Mouse (Mus musculus) embryonic fibroblast, embryonic 13.5 days (primary cell): ENCODE results near the gene Ndufb4.

Source experiments
- CTCF ChIP-seq: IDR thresholded peaks from 2 replicates; pipeline ENCODE4 v1.5.1; 2011; ENCODE audit warnings: mild to moderate bottlenecking, control low read depth, low read length, moderate library complexity, borderline replicate concordance; ENCODE audit not compliant: insufficient read depth
- POLR2A ChIP-seq: IDR thresholded peaks from 2 replicates; pipeline ENCODE4 v1.6.1; 2011; ENCODE audit warnings: low read depth, mild to moderate bottlenecking, control low read depth, low read length, moderate library complexity

DNA sequence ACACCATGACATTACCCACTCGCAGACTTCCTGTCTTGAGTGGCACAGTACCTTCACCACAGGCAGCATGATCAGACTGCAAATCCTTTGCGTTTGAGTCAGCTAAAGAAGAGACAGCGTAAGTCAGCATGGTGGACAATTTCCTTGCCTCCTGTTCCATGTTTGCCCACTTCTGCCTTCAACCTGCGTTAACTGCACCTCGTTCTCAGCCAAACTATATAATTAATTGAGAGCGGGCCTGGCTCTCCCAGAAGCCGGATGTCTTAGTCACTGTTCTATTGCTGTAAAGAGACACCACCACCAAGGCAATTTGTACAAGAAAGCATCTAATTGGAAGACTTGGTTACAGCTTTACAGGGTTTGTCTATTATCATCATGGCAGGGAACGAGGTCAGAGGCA lies 26.6 kb upstream of the Ndufb4 start:
- TF ChIP-seq CTCF (no peak), POLR2A (no peak)
